23 mouse cellular contexts compared by ENCODE assay signal in genomic region chr4:138614454-138614853, GRCm38 (mm10). TPM values are rescaled to one million over a fixed set of nuclear protein-coding genes. Genes with fewer than 3 reads are reported as not detected.
DNase-seq lines count a peak whose midpoint lies in the region; ATAC-seq lines count a peak whose summit lies in the region.
"Had no signal": no experiment of that assay in that cellular context is flagged by ENCODE, and none has a peak within 500 bp of the region (broad histone marks: within the 10 kb centered on the region; RNA-seq: fewer than 3 reads in every experiment).

No protein-coding gene starts in this region.

- DNase-seq in heart, embryonic 10.5 days (ENCODE audit: low spot score) = no peak
- DNase-seq in midbrain, embryonic 14.5 days = no peak
- peak; percentile 28 for DNase-seq in embryo, embryonic 11 days
- DNase-seq in right cerebral cortex, postnatal 14 days = no peak
- DNase-seq: adrenal gland, postnatal 36 days; cerebellum, adult 9-10 months; kidney, postnatal 14 days; liver; right cerebral cortex, adult 18-20 months; thymus, adult 18-20 months; thymus, postnatal 36 days had no signal

- no peak overlapping the region; the same call in 1 of the 2 replicates for H3K4me2 ChIP-seq in heart, embryonic 11.5 days
- no peak overlapping the region for H3K4me2 ChIP-seq in kidney, embryonic 16.5 days (replicated peaks; ENCODE audit: low read depth, low read length)
- no peak overlapping the region for H3K4me2 ChIP-seq in kidney, embryonic 15.5 days
- H3K4me2 ChIP-seq in midbrain, embryonic 12.5 days (replicated peaks) = no peak overlapping the region
- no peak overlapping the region for H3K4me2 ChIP-seq in midbrain, embryonic 14.5 days (ENCODE audit: low read length)
- H3K4me2 ChIP-seq: embryonic facial prominence, embryonic 13.5 days; hindbrain, embryonic 15.5 days; liver, embryonic 15.5 days had no signal

- no peak overlapping the region for H3K9ac ChIP-seq in heart, embryonic 11.5 days (ENCODE audit: low read depth, low read length)
- H3K9ac ChIP-seq in kidney, embryonic 16.5 days (replicated peaks; ENCODE audit: low read length) = no peak overlapping the region
- H3K9ac ChIP-seq in kidney, embryonic 15.5 days = no peak overlapping the region
- H3K9ac ChIP-seq in midbrain, embryonic 12.5 days (replicated peaks) = no peak overlapping the region
- H3K9ac ChIP-seq in midbrain, embryonic 14.5 days (replicated peaks; ENCODE audit: low read length) = no peak overlapping the region
- H3K9ac ChIP-seq: embryonic facial prominence, embryonic 13.5 days; hindbrain, embryonic 15.5 days; liver, embryonic 15.5 days had no signal

- H3K36me3 ChIP-seq in heart, embryonic 10.5 days = no peaks in the 10 kb centered on the region
- no peaks in the 10 kb centered on the region for H3K36me3 ChIP-seq in heart, embryonic 11.5 days (ENCODE audit: control insufficient read depth, insufficient read depth, low read length)
- no peaks in the 10 kb centered on the region for H3K36me3 ChIP-seq in kidney, embryonic 16.5 days (ENCODE audit: insufficient read depth, low read length)
- no peaks in the 10 kb centered on the region for H3K36me3 ChIP-seq in kidney, embryonic 15.5 days
- H3K36me3 ChIP-seq in midbrain, embryonic 12.5 days = no peaks in the 10 kb centered on the region
- H3K36me3 ChIP-seq in midbrain, embryonic 14.5 days (ENCODE audit: control insufficient read depth, insufficient read depth, low read length) = no peaks in the 10 kb centered on the region
- H3K36me3 ChIP-seq: embryonic facial prominence, embryonic 13.5 days; hindbrain, embryonic 15.5 days; limb, embryonic 10.5 days; liver, embryonic 15.5 days had no signal

- peaks cover 33% of the 10 kb centered on the region; the same call in 1 of the 2 replicates for H3K27me3 ChIP-seq in heart, embryonic 10.5 days (ENCODE audit: insufficient read depth, poor library complexity, severe bottlenecking)
- H3K27me3 ChIP-seq in heart, embryonic 11.5 days (ENCODE audit: control insufficient read depth, insufficient read depth, low read length) = peaks cover 10% of the 10 kb centered on the region; the same call in 1 of the 2 replicates
- no peaks in the 10 kb centered on the region for H3K27me3 ChIP-seq in kidney, embryonic 16.5 days (ENCODE audit: insufficient read depth, low read length)
- no peaks in the 10 kb centered on the region for H3K27me3 ChIP-seq in kidney, embryonic 15.5 days
- peaks cover 4% of the 10 kb centered on the region; the same call in 1 of the 2 replicates for H3K27me3 ChIP-seq in midbrain, embryonic 12.5 days
- no peaks in the 10 kb centered on the region for H3K27me3 ChIP-seq in midbrain, embryonic 14.5 days (ENCODE audit: control insufficient read depth, insufficient read depth, low read length)
- H3K27me3 ChIP-seq: embryonic facial prominence, embryonic 13.5 days; hindbrain, embryonic 15.5 days; liver, embryonic 15.5 days had no signal

- no peaks in the 10 kb centered on the region for H3K9me3 ChIP-seq in heart, embryonic 10.5 days
- H3K9me3 ChIP-seq in heart, embryonic 11.5 days (replicated peaks; ENCODE audit: control insufficient read depth, low read length) = no peaks in the 10 kb centered on the region
- H3K9me3 ChIP-seq in kidney, embryonic 16.5 days (ENCODE audit: low read length) = no peaks in the 10 kb centered on the region
- H3K9me3 ChIP-seq in kidney, embryonic 15.5 days (replicated peaks) = no peaks in the 10 kb centered on the region
- H3K9me3 ChIP-seq in midbrain, embryonic 12.5 days = no peaks in the 10 kb centered on the region
- H3K9me3 ChIP-seq in midbrain, embryonic 14.5 days (ENCODE audit: control insufficient read depth, low read length) = no peaks in the 10 kb centered on the region
- H3K9me3 ChIP-seq: embryonic facial prominence, embryonic 13.5 days; hindbrain, embryonic 15.5 days; limb, embryonic 10.5 days; liver, embryonic 15.5 days had no signal

- WGBS in heart, embryonic 10.5 days = 4% methylated on average over 7 of the region's 8 CpGs
- 3% methylated on average over 8 of the region's 8 CpGs for WGBS in heart, embryonic 11.5 days (ENCODE audit: insufficient replicate concordance)
- 16% methylated on average over 8 of the region's 8 CpGs for WGBS in kidney, embryonic 16.5 days
- WGBS in kidney, embryonic 15.5 days = 8% methylated on average over 8 of the region's 8 CpGs
- 20% methylated on average over 8 of the region's 8 CpGs for WGBS in midbrain, embryonic 12.5 days
- 7% methylated on average over 8 of the region's 8 CpGs for WGBS in midbrain, embryonic 14.5 days

- peak overlapping the region; percentile 36; the same call in 1 of the 2 replicates for H3K27ac ChIP-seq in heart, embryonic 10.5 days
- H3K27ac ChIP-seq in heart, embryonic 11.5 days (ENCODE audit: low read depth, low read length) = no peak overlapping the region
- no peak overlapping the region for H3K27ac ChIP-seq in kidney, embryonic 16.5 days (ENCODE audit: low read length)
- no peak overlapping the region for H3K27ac ChIP-seq in kidney, embryonic 15.5 days
- H3K27ac ChIP-seq in midbrain, embryonic 12.5 days (replicated peaks) = peak overlapping the region; percentile 54
- no peak overlapping the region for H3K27ac ChIP-seq in midbrain, embryonic 14.5 days (replicated peaks; ENCODE audit: low read depth, low read length)
- H3K27ac ChIP-seq: embryonic facial prominence, embryonic 13.5 days; hindbrain, embryonic 15.5 days; layer of hippocampus, adult 2 months; limb, embryonic 10.5 days; liver, embryonic 15.5 days had no signal

- H3K4me1 ChIP-seq in heart, embryonic 10.5 days = peaks cover 9% of the 10 kb centered on the region
- peaks cover 3% of the 10 kb centered on the region; the same call in 1 of the 2 replicates for H3K4me1 ChIP-seq in heart, embryonic 11.5 days (ENCODE audit: control insufficient read depth, insufficient read depth, low read length)
- no peaks in the 10 kb centered on the region for H3K4me1 ChIP-seq in kidney, embryonic 16.5 days (ENCODE audit: insufficient read depth, low read length)
- peaks cover 9% of the 10 kb centered on the region; the same call in 1 of the 2 replicates for H3K4me1 ChIP-seq in kidney, embryonic 15.5 days
- H3K4me1 ChIP-seq in midbrain, embryonic 12.5 days = peaks cover 23% of the 10 kb centered on the region
- H3K4me1 ChIP-seq in midbrain, embryonic 14.5 days (ENCODE audit: control insufficient read depth, insufficient read depth, low read length) = peaks cover 14% of the 10 kb centered on the region
- H3K4me1 ChIP-seq: embryonic facial prominence, embryonic 13.5 days; liver, embryonic 15.5 days had no signal

- H3K4me3 ChIP-seq in heart, embryonic 10.5 days = peak overlapping the region; percentile 25; the same call in 1 of the 2 replicates
- H3K4me3 ChIP-seq in heart, embryonic 11.5 days (ENCODE audit: low read depth, low read length) = no peak overlapping the region
- no peak overlapping the region for H3K4me3 ChIP-seq in kidney, embryonic 16.5 days (ENCODE audit: low read length)
- no peak overlapping the region for H3K4me3 ChIP-seq in kidney, embryonic 15.5 days (replicated peaks)
- no peak overlapping the region for H3K4me3 ChIP-seq in midbrain, embryonic 12.5 days
- H3K4me3 ChIP-seq in midbrain, embryonic 14.5 days (replicated peaks; ENCODE audit: low read depth, low read length) = no peak overlapping the region
- H3K4me3 ChIP-seq: embryonic facial prominence, embryonic 13.5 days; erythroblast, embryonic 14.5 days; hindbrain, embryonic 15.5 days; layer of hippocampus, adult 2 months; limb, embryonic 10.5 days; liver, embryonic 15.5 days had no signal

- no peak for ATAC-seq in heart, embryonic 11.5 days (replicated peaks; ENCODE audit: insufficient number of reproducible peaks, low FRiP score, low TSS enrichment)
- 0 out of 2 replicates have a peak, but pooled peaks have one; percentile 12 for ATAC-seq in kidney, embryonic 16.5 days (ENCODE audit: low FRiP score, low TSS enrichment)
- no peak for ATAC-seq in kidney, embryonic 15.5 days (replicated peaks; ENCODE audit: low FRiP score)
- no peak for ATAC-seq in midbrain, embryonic 12.5 days (ENCODE audit: low FRiP score, low read depth)
- ATAC-seq in midbrain, embryonic 14.5 days (ENCODE audit: low FRiP score, low TSS enrichment) = no peak
- ATAC-seq: forebrain, embryonic 14.5 days; intestine, postnatal 0 days had no signal

RNA-seq across cellular contexts. Expression of gene Vwa5b1, which starts 21.2 kb away (rescaled TPM):
- 0.01 and 0.14 TPM in 2 replicates for polyA plus RNA-seq in heart, embryonic 10.5 days (2016; fragmentation: Nextera tagmentation; extraction: Ambion mirVana)
- polyA plus RNA-seq in heart, embryonic 11.5 days (2014; fragmentation: Nextera tagmentation; extraction: Ambion mirVana) = not detected in 2 replicates
- 0.15 and 0.18 TPM in 2 replicates for polyA plus RNA-seq in kidney, embryonic 16.5 days (2015; fragmentation: Nextera tagmentation; extraction: Ambion mirVana)
- polyA plus RNA-seq in kidney, embryonic 15.5 days (2015; fragmentation: Nextera tagmentation; extraction: Ambion mirVana) = 0.08 and 0.12 TPM in 2 replicates
- 0.14 and 0.37 TPM in 2 replicates for polyA plus RNA-seq in midbrain, embryonic 12.5 days (2016; fragmentation: Nextera tagmentation; extraction: Ambion mirVana)
- polyA plus RNA-seq in midbrain, embryonic 14.5 days (2014; fragmentation: Nextera tagmentation; extraction: Ambion mirVana) = 1.2 and 1.6 TPM in 2 replicates
- polyA plus RNA-seq: erythroblast, embryonic 14.5 days; liver, embryonic 15.5 days had no signal

Comparison
In these comparisons a context has a peak if more than half of its experiments do, and no peak if none do; other contexts are left out.
1. H3K27ac ChIP-seq: peak in heart, embryonic 10.5 days (single experiment) and midbrain, embryonic 12.5 days (single experiment); none in heart, embryonic 11.5 days (single experiment), kidney, embryonic 16.5 days (single experiment), kidney, embryonic 15.5 days (single experiment) and midbrain, embryonic 14.5 days (single experiment).